In the genomic region with DNA sequence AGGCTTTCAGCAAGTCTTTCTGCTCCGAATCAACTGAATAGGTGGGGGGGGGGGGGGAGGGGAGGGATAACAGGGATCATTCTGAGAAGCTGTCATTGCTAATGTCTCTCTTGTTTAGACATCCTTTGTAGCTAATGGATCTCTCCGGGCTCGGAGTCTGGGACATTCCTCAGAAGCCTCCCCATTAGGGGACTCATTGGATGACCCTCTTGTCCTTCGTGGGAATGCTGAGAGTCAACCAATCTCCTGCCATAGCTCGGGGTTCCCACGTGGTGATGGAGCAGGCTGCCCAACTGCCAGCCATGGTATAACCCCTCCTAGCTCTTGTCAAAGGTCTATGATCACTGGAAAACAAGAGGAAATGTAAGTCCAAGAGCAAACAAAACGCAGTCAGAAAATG, we compare ENCODE assay signal across 36 mouse cellular contexts. TPM values are rescaled to one million over a fixed set of nuclear protein-coding genes. Genes with fewer than 3 reads are reported as not detected.
DNase-seq lines count a peak whose midpoint lies in the region; ATAC-seq and TF ChIP-seq lines count a peak whose summit lies in the region.
"Had no signal": no experiment of that assay in that cellular context is flagged by ENCODE, and none has a peak within 500 bp of the region (broad histone marks: within the 10 kb centered on the region; RNA-seq: fewer than 3 reads in every experiment).

No protein-coding gene starts in this region.

- no peaks in the 10 kb centered on the region for H3K27me3 ChIP-seq in intestine, embryonic 16.5 days (replicated peaks; ENCODE audit: control insufficient read depth, insufficient read depth, low read length)
- H3K27me3 ChIP-seq in intestine, embryonic 15.5 days (replicated peaks) = no peaks in the 10 kb centered on the region
- H3K27me3 ChIP-seq: forebrain, embryonic 12.5 days; forebrain, embryonic 15.5 days had no signal

- no peak overlapping the region for H3K4me3 ChIP-seq in intestine, embryonic 16.5 days (ENCODE audit: low read length)
- no peak overlapping the region for H3K4me3 ChIP-seq in intestine, embryonic 15.5 days (replicated peaks)
- no peak overlapping the region for H3K4me3 ChIP-seq in bone marrow, adult 2 months (replicated peaks; ENCODE audit: control insufficient read depth, low read depth, low read length)
- H3K4me3 ChIP-seq: embryonic facial prominence, embryonic 10.5 days; embryonic facial prominence, embryonic 13.5 days; erythroblast, embryonic 14.5 days; forebrain, embryonic 12.5 days; forebrain, embryonic 15.5 days; heart, embryonic 12.5 days; heart, embryonic 15.5 days; hindbrain, embryonic 10.5 days; hindbrain, embryonic 13.5 days had no signal

- TF ChIP-seq CTCF in bone marrow, adult 2 months (IDR thresholded peaks at IDR 0.05; ENCODE audit: control insufficient read depth, insufficient read depth, low read length) = no peak

- no peak overlapping the region for H3K4me2 ChIP-seq in intestine, embryonic 16.5 days (ENCODE audit: low read depth, low read length)
- no peak overlapping the region for H3K4me2 ChIP-seq in intestine, embryonic 15.5 days (replicated peaks)
- H3K4me2 ChIP-seq: embryonic facial prominence, embryonic 13.5 days; forebrain, embryonic 12.5 days; forebrain, embryonic 15.5 days; heart, embryonic 12.5 days; heart, embryonic 15.5 days; hindbrain, embryonic 13.5 days had no signal

- peaks cover 21% of the 10 kb centered on the region for H3K4me1 ChIP-seq in intestine, embryonic 16.5 days (ENCODE audit: control insufficient read depth, insufficient read depth, low read length)
- peaks cover 9% of the 10 kb centered on the region for H3K4me1 ChIP-seq in intestine, embryonic 15.5 days (replicated peaks)
- H3K4me1 ChIP-seq in bone marrow, adult 2 months (ENCODE audit: control insufficient read depth, insufficient read depth, low read length) = peaks cover 19% of the 10 kb centered on the region
- H3K4me1 ChIP-seq: embryonic facial prominence, embryonic 13.5 days; forebrain, embryonic 12.5 days; forebrain, embryonic 15.5 days; heart, embryonic 12.5 days; heart, embryonic 15.5 days; hindbrain, embryonic 10.5 days; hindbrain, embryonic 13.5 days had no signal

- peak; percentile 25 for DNase-seq in ZHBTc4 (ENCODE audit: low read depth, low spot score)
- DNase-seq in retina, embryonic 14.5 days (ENCODE audit: low spot score) = peak; percentile 55
- no peak for DNase-seq in left cerebral cortex, postnatal 10 days (ENCODE audit: extremely low spot score in 1 of 2, low spot score in 2 of 2)
- no peak for DNase-seq in kidney, adult 11 months
- DNase-seq in layer of hippocampus, postnatal 25 days (ENCODE audit: extremely low spot score in 1 of 2, low spot score in 1 of 2) = no peak
- DNase-seq: adrenal gland, adult 8-10 months; adrenal gland, postnatal 36 days; cerebellum, adult 11-12 months; cerebellum, adult 8-10 months; cerebellum, postnatal 10 days; cerebellum, postnatal 36 days; embryo, embryonic 11 days; gastrocnemius, postnatal 10 days; gastrocnemius, postnatal 36 days; heart, postnatal 10 days; heart, postnatal 36 days had no signal

- 0 out of 2 replicates have a peak overlapping the region, but pooled peaks have one; percentile 28 for H3K27ac ChIP-seq in intestine, embryonic 16.5 days (ENCODE audit: low read length)
- H3K27ac ChIP-seq in intestine, embryonic 15.5 days = no peak overlapping the region
- H3K27ac ChIP-seq in bone marrow, adult 2 months (ENCODE audit: control insufficient read depth, insufficient read depth, low read depth, low read length, poor library complexity) = peak overlapping the region; percentile 66; the same call in 1 of the 2 replicates
- H3K27ac ChIP-seq: embryonic facial prominence, embryonic 10.5 days; embryonic facial prominence, embryonic 13.5 days; forebrain, embryonic 12.5 days; forebrain, embryonic 15.5 days; heart, embryonic 15.5 days; hindbrain, embryonic 10.5 days; hindbrain, embryonic 13.5 days; hindbrain, postnatal 0 days had no signal

- no peak overlapping the region for H3K9ac ChIP-seq in intestine, embryonic 16.5 days (ENCODE audit: low read depth, low read length)
- no peak overlapping the region for H3K9ac ChIP-seq in intestine, embryonic 15.5 days
- H3K9ac ChIP-seq: embryonic facial prominence, embryonic 13.5 days; forebrain, embryonic 12.5 days; forebrain, embryonic 15.5 days; heart, embryonic 12.5 days; heart, embryonic 15.5 days; hindbrain, embryonic 13.5 days had no signal

- H3K9me3 ChIP-seq in intestine, embryonic 16.5 days (ENCODE audit: control insufficient read depth, low read length) = no peaks in the 10 kb centered on the region
- H3K9me3 ChIP-seq in intestine, embryonic 15.5 days = no peaks in the 10 kb centered on the region
- H3K9me3 ChIP-seq: embryonic facial prominence, embryonic 10.5 days; embryonic facial prominence, embryonic 13.5 days; forebrain, embryonic 12.5 days; forebrain, embryonic 15.5 days; heart, embryonic 12.5 days; heart, embryonic 15.5 days; hindbrain, embryonic 10.5 days; hindbrain, embryonic 13.5 days had no signal

- 46% methylated on average over 7 of the region's 7 CpGs for WGBS in intestine, embryonic 16.5 days
- WGBS in intestine, embryonic 15.5 days = 44% methylated on average over 7 of the region's 7 CpGs
- 42% methylated on average over 7 of the region's 7 CpGs for WGBS in bone marrow, adult 2 months

- no peaks in the 10 kb centered on the region for H3K36me3 ChIP-seq in intestine, embryonic 16.5 days (ENCODE audit: control insufficient read depth, insufficient read depth, low read length)
- no peaks in the 10 kb centered on the region for H3K36me3 ChIP-seq in intestine, embryonic 15.5 days
- H3K36me3 ChIP-seq: embryonic facial prominence, embryonic 10.5 days; embryonic facial prominence, embryonic 13.5 days; forebrain, embryonic 12.5 days; forebrain, embryonic 15.5 days; heart, embryonic 12.5 days; heart, embryonic 15.5 days; hindbrain, embryonic 10.5 days; hindbrain, embryonic 13.5 days had no signal

- ATAC-seq in intestine, embryonic 16.5 days = no peak
- no peak for ATAC-seq in intestine, embryonic 15.5 days
- ATAC-seq: activated CD4-positive, CD25-positive, alpha-beta regulatory T cell, adult 4 months; CD4-positive, CD25-positive, alpha-beta regulatory T cell, adult 4 months; forebrain, embryonic 15.5 days; hindbrain, postnatal 0 days had no signal

- TF ChIP-seq POLR2A in bone marrow, adult 2 months (IDR thresholded peaks at IDR 0.05; ENCODE audit: borderline replicate concordance, control insufficient read depth, low read depth, low read length) = no peak

- intact Hi-C loops in left cerebral cortex, postnatal 10 days (cut with DNase I) = no loop called here

RNA-seq across cellular contexts. Expression of a gene that starts 27.8 kb away (rescaled TPM):
- polyA plus RNA-seq in intestine, embryonic 16.5 days (2015; fragmentation: Nextera tagmentation; extraction: Ambion mirVana) = 19.5 and 20.0 TPM in 2 replicates
- 19.1 and 19.9 TPM in 2 replicates for polyA plus RNA-seq in intestine, embryonic 15.5 days (2015; fragmentation: Nextera tagmentation; extraction: Ambion mirVana)
- 55.6 and 92.8 TPM in 2 replicates for polyA plus RNA-seq in bone marrow, adult 2 months (2011; ENCODE audit: insufficient read depth, insufficient read length, low replicate concordance, missing spikeins)
- 10 to 100 TPM; 34.7 to 38.3 TPM for total RNA-seq in left cerebral cortex, postnatal 10 days (2021)
- 10 to 100 TPM; 38.4 to 44.5 TPM for total RNA-seq in layer of hippocampus, postnatal 25 days (2021)

RNA-seq across cellular contexts. Expression of a gene that starts 34.7 kb away (rescaled TPM):
- 61.3 and 64.6 TPM in 2 replicates for polyA plus RNA-seq in intestine, embryonic 16.5 days (2015; fragmentation: Nextera tagmentation; extraction: Ambion mirVana)
- polyA plus RNA-seq in intestine, embryonic 15.5 days (2015; fragmentation: Nextera tagmentation; extraction: Ambion mirVana) = 80.9 and 88.1 TPM in 2 replicates
- not detected in 2 replicates for polyA plus RNA-seq in bone marrow, adult 2 months (2011; ENCODE audit: insufficient read depth, insufficient read length, low replicate concordance, missing spikeins)
- total RNA-seq in left cerebral cortex, postnatal 10 days (2021) = not detected
- not detected for total RNA-seq in layer of hippocampus, postnatal 25 days (2021)
- total RNA-seq: adrenal gland, adult 8-10 months; adrenal gland, postnatal 36 days; gastrocnemius, adult 18-20 months; gastrocnemius, postnatal 10 days; gastrocnemius, postnatal 36 days; granulocyte monocyte progenitor cell, adult 5-6 weeks; heart, adult 8-10 months; heart, postnatal 10 days; heart, postnatal 36 days; hindbrain, postnatal 0 days; MEL had no signal
- polyA plus RNA-seq: activated CD4-positive, CD25-positive, alpha-beta regulatory T cell, adult 4 months; CD4-positive, CD25-positive, alpha-beta regulatory T cell, adult 4 months; cortical plate, adult 2 months; erythroblast, embryonic 14.5 days; heart, embryonic 12.5 days; heart, embryonic 15.5 days; hindbrain, embryonic 13.5 days; hindbrain, postnatal 0 days had no signal

RNA-seq across cellular contexts. Expression of a gene that starts 42.6 kb away (rescaled TPM):
- polyA plus RNA-seq in intestine, embryonic 16.5 days (2015; fragmentation: Nextera tagmentation; extraction: Ambion mirVana) = 27.6 and 36.9 TPM in 2 replicates
- 21.1 and 24.4 TPM in 2 replicates for polyA plus RNA-seq in intestine, embryonic 15.5 days (2015; fragmentation: Nextera tagmentation; extraction: Ambion mirVana)
- polyA plus RNA-seq in bone marrow, adult 2 months (2011; ENCODE audit: insufficient read depth, insufficient read length, low replicate concordance, missing spikeins) = 4.4 and 8.0 TPM in 2 replicates
- total RNA-seq in left cerebral cortex, postnatal 10 days (2021) = 10 to 100 TPM; 24.6 to 25.7 TPM
- total RNA-seq in layer of hippocampus, postnatal 25 days (2021) = 10 to 100 TPM; 18.3 to 21.5 TPM

Comparison
In these comparisons a context has a peak if more than half of its experiments do, and no peak if none do; other contexts are left out.
1. DNase-seq: peak in ZHBTc4 (single experiment) and retina, embryonic 14.5 days (single experiment); none in left cerebral cortex, postnatal 10 days (0 of 2), kidney, adult 11 months (single experiment) and layer of hippocampus, postnatal 25 days (0 of 2).
2. RNA of a gene that starts 34.7 kb away (polyA plus RNA-seq): 80.9 to 88.1 TPM in intestine, embryonic 15.5 days and 61.3 to 64.6 TPM in intestine, embryonic 16.5 days; not detected in bone marrow, adult 2 months; every median in the first group is over 10 times any median in the second.